Mouse (Mus musculus): Measurements from ENCODE around the gene Gopc. TPM values are rescaled to one million over a fixed set of nuclear protein-coding genes. Genes with fewer than 3 reads are reported as not detected.

The Gopc gene
- polyA plus RNA-seq, 1 experiment from 2014 or later, result 19.2 TPM

GRCm38 (mm10) chr10:52416458-52416857 lies 34.5 kb upstream of the Gopc start:
- WGBS, result 75% methylated on average over 2 of the region's 2 CpGs
- peak overlapping the region; percentile 97; the same call in 1 of the 2 replicates for H3K4me3 ChIP-seq
- 0 out of 2 replicates have a peak overlapping the region, but pooled peaks have one; percentile 95 for H3K27ac ChIP-seq
- H3K9me3 ChIP-seq (replicated peaks), result no peaks in the 10 kb centered on the region
- no peaks in the 10 kb centered on the region for H3K27me3 ChIP-seq (ENCODE audit: low read depth, poor library complexity, severe bottlenecking)
- no peak for DNase-seq (ENCODE audit: low spot score)
- peaks cover 18% of the 10 kb centered on the region for H3K4me1 ChIP-seq
- H3K36me3 ChIP-seq, result peaks cover 14% of the 10 kb centered on the region

DNA sequence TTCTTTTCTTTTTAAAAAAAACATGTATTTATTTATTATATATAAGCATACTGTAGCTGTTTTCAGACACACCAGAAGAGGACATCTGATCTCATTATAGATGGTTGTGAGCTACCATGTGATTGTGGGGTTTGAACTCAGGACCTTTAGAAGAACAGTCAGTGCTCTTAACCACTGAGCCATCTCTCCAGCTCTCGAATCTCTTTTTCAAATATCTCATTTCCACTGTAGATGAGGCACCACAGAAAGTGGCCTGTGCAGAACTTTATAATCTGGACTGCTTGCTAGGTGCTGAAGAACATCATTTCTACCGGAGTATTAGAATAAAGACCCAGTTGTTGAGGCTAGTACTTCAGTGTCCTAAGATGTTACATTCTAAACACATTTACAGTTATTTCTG lies 33.1 kb upstream of the Gopc start:
- H3K27me3 ChIP-seq (ENCODE audit: low read depth, poor library complexity, severe bottlenecking), result no peaks in the 10 kb centered on the region
- WGBS, result 81% methylated on average over 2 of the region's 2 CpGs

GRCm38 (mm10) chr10:52407526-52407925 lies 25.6 kb upstream of the Gopc start:
- H3K27ac ChIP-seq, result no peak overlapping the region
- H3K27me3 ChIP-seq (ENCODE audit: low read depth, poor library complexity, severe bottlenecking), result no peaks in the 10 kb centered on the region
- H3K9me3 ChIP-seq (replicated peaks), result no peaks in the 10 kb centered on the region
- WGBS, result 97% methylated on average over 2 of the region's 2 CpGs
- no peak for DNase-seq (ENCODE audit: low spot score)
- no peak overlapping the region for H3K4me3 ChIP-seq
- peaks cover 5% of the 10 kb centered on the region; the same call in 1 of the 2 replicates for H3K4me1 ChIP-seq
- no peaks in the 10 kb centered on the region for H3K36me3 ChIP-seq

More for the DNA sequence above, 33.1 kb upstream of the Gopc start:
- Histone ChIP-seq H3K27ac (no peak overlapping the region), H3K36me3 (peaks cover 2% of the 10 kb centered on the region; the same call in 1 of the 2 replicates), H3K9me3 (replicated peaks) (no peaks in the 10 kb centered on the region), H3K4me3 (no peak overlapping the region), H3K4me1 (peaks cover 18% of the 10 kb centered on the region)
- DNase-seq (ENCODE audit: low spot score), result no peak

- no peaks in the 10 kb centered on the region for H3K9me3 ChIP-seq (replicated peaks)
Measured at GRCm38 (mm10) chr10:52405160-52405559, 23.2 kb upstream of the Gopc start.

GRCm38 (mm10) chr10:52399722-52400121 lies 17.8 kb upstream of the Gopc start:
- WGBS, result 66% methylated on average over 3 of the region's 3 CpGs
- Histone ChIP-seq H3K4me3 (no peak overlapping the region), H3K4me1 (peaks cover under 1% of the 10 kb centered on the region; the same call in 1 of the 2 replicates), H3K27me3 (ENCODE audit: low read depth, poor library complexity, severe bottlenecking) (no peaks in the 10 kb centered on the region), H3K27ac (no peak overlapping the region), H3K36me3 (no peaks in the 10 kb centered on the region), H3K9me3 (replicated peaks) (no peaks in the 10 kb centered on the region)
- no peak for DNase-seq (ENCODE audit: low spot score)

More at GRCm38 (mm10) chr10:52405160-52405559, 23.2 kb upstream of the Gopc start:
- no peaks in the 10 kb centered on the region for H3K27me3 ChIP-seq (ENCODE audit: low read depth, poor library complexity, severe bottlenecking)
- no peaks in the 10 kb centered on the region for H3K36me3 ChIP-seq
- 0 out of 2 replicates have a peak overlapping the region, but pooled peaks have one; percentile 1 for H3K4me3 ChIP-seq
- H3K27ac ChIP-seq, result no peak overlapping the region
- H3K4me1 ChIP-seq, result peaks cover 5% of the 10 kb centered on the region; the same call in 1 of the 2 replicates
- DNase-seq (ENCODE audit: low spot score), result no peak
- 87% methylated on average over 13 of the region's 13 CpGs for WGBS

DNA sequence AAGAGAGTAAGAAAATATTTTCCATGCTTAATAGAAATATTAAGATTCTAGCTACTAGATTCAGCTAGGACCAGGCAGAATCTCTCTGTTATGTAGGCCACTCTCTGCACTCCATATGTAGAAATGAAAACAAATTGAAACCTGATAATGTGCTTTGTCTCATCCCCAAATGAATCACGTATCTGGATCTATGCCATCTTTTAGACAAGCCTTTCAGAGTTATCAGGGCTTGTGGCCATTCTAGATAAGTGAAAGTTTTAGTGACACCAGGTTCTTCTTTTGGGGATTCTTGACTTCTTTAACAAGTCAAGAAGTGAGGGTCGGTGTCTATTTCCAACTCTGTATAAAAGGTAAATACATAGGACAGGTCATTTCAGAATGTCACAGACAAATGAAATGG lies 16.8 kb upstream of the Gopc start:
- 83% methylated on average over 2 of the region's 2 CpGs for WGBS
- Histone ChIP-seq H3K36me3 (no peaks in the 10 kb centered on the region), H3K4me3 (no peak overlapping the region), H3K27ac (no peak overlapping the region), H3K4me1 (no peaks in the 10 kb centered on the region), H3K9me3 (replicated peaks) (no peaks in the 10 kb centered on the region), H3K27me3 (ENCODE audit: low read depth, poor library complexity, severe bottlenecking) (no peaks in the 10 kb centered on the region)
- no peak for DNase-seq (ENCODE audit: low spot score)

DNA sequence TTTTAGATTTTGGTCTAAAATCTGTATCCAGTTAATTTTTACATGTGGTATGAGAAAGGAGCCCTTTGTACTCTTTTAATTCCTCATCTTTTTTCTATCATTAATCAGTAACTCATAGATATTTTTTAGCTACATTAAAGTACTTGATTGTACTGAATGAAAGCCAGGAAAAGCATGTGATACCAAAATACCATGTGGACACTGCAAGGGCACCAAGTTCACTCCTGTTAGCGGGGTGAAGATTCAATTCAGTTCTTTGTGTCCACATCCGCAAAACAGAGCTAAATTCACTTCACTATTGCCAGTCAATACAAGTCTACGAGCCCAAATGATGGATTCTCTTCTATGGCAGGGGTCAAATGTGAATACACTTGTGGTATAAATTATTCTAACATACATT lies 14.7 kb upstream of the Gopc start:
- Histone ChIP-seq H3K27ac (no peak overlapping the region), H3K27me3 (ENCODE audit: low read depth, poor library complexity, severe bottlenecking) (no peaks in the 10 kb centered on the region), H3K4me1 (no peaks in the 10 kb centered on the region), H3K4me3 (no peak overlapping the region), H3K9me3 (replicated peaks) (no peaks in the 10 kb centered on the region), H3K36me3 (no peaks in the 10 kb centered on the region)
- no peak for DNase-seq (ENCODE audit: low spot score)
- WGBS, result 91% methylated on average over 3 of the region's 3 CpGs

GRCm38 (mm10) chr10:52391208-52391607 lies 9.3 kb upstream of the Gopc start:
- DNase-seq (ENCODE audit: low spot score), result no peak
- Histone ChIP-seq H3K4me1 (peaks cover 14% of the 10 kb centered on the region), H3K27ac (no peak overlapping the region), H3K27me3 (ENCODE audit: low read depth, poor library complexity, severe bottlenecking) (no peaks in the 10 kb centered on the region), H3K9me3 (replicated peaks) (no peaks in the 10 kb centered on the region), H3K36me3 (no peaks in the 10 kb centered on the region), H3K4me3 (no peak overlapping the region)
- 84% methylated on average over 2 of the region's 2 CpGs for WGBS

GRCm38 (mm10) chr10:52389438-52389837 lies 7.5 kb upstream of the Gopc start:
- Histone ChIP-seq H3K27ac (0 out of 2 replicates have a peak overlapping the region, but pooled peaks have one; percentile 39), H3K9me3 (replicated peaks) (no peaks in the 10 kb centered on the region), H3K4me3 (no peak overlapping the region), H3K4me1 (peaks cover 18% of the 10 kb centered on the region), H3K27me3 (ENCODE audit: low read depth, poor library complexity, severe bottlenecking) (no peaks in the 10 kb centered on the region), H3K36me3 (no peaks in the 10 kb centered on the region)
- DNase-seq (ENCODE audit: low spot score), result no peak
- 69% methylated on average over 3 of the region's 3 CpGs for WGBS

DNA sequence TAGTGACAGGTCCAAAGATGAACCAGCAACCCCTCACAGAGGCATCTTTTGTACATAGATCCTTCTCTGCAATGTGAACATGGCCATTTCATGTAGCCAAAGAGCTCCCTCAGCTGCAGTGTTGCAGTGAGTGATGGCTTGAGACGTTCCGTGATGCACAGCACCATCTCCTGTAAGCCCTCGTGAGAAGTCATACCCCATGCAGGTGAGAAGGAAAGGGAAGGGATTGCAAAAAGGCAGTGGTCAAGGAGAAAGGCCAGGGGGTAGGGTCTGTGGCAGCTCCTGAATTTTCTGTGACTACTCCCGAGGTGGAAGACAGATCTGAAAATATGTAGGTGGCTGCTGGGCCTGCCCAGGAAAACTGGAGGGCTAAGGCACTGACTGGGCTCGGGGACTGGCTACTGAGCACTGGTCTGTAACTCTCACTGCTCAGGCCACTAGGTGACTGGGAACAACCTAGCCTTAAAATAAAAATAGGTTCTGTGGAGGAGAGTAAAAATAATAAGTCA lies 7.1 kb upstream of the Gopc start, which contains the start of gene Nepn:
Gene Nepn (plus strand): TSS at position 51 of the 509 bp plus-strand sequence.
- H3K36me3 ChIP-seq, result no peaks in the 10 kb centered on the region
- DNase-seq (ENCODE audit: low spot score), result no peak
- peak within 1 kb of the TSS; percentile 39; the same call in 1 of the 2 replicates for H3K27ac ChIP-seq
- WGBS, result 75% methylated on average over 5 of the region's 5 CpGs
- H3K9me3 ChIP-seq (replicated peaks), result no peaks in the 10 kb centered on the region
- no peaks in the 10 kb centered on the region for H3K27me3 ChIP-seq (ENCODE audit: low read depth, poor library complexity, severe bottlenecking)
- H3K4me1 ChIP-seq, result peaks cover 18% of the 10 kb centered on the region
- no peak within 1 kb of the TSS for H3K4me3 ChIP-seq

- no peaks in the 10 kb centered on the region for H3K9me3 ChIP-seq (replicated peaks)
- no peaks in the 10 kb centered on the region for H3K36me3 ChIP-seq
- H3K4me1 ChIP-seq, result peaks cover 24% of the 10 kb centered on the region
- DNase-seq (ENCODE audit: low spot score), result no peak
- no peak overlapping the region for H3K27ac ChIP-seq
- H3K4me3 ChIP-seq, result no peak overlapping the region
- 78% methylated on average over 4 of the region's 4 CpGs for WGBS
- no peaks in the 10 kb centered on the region for H3K27me3 ChIP-seq (ENCODE audit: low read depth, poor library complexity, severe bottlenecking)
Measured at GRCm38 (mm10) chr10:52387192-52387591, 5.3 kb upstream of the Gopc start.

- Histone ChIP-seq H3K4me1 (peaks cover 35% of the 10 kb centered on the region), H3K4me3 (no peak overlapping the region), H3K9me3 (replicated peaks) (no peaks in the 10 kb centered on the region), H3K27ac (no peak overlapping the region), H3K27me3 (ENCODE audit: low read depth, poor library complexity, severe bottlenecking) (no peaks in the 10 kb centered on the region), H3K36me3 (no peaks in the 10 kb centered on the region)
- 63% methylated on average over 8 of the region's 8 CpGs for WGBS
- DNase-seq (ENCODE audit: low spot score), result peak; percentile 39
Measured at GRCm38 (mm10) chr10:52384823-52385610, 3.1 kb upstream of the Gopc start.

- Histone ChIP-seq H3K27me3 (ENCODE audit: low read depth, poor library complexity, severe bottlenecking) (no peaks in the 10 kb centered on the region), H3K9me3 (replicated peaks) (no peaks in the 10 kb centered on the region), H3K27ac (no peak overlapping the region), H3K4me1 (peaks cover 27% of the 10 kb centered on the region), H3K4me3 (no peak overlapping the region), H3K36me3 (no peaks in the 10 kb centered on the region)
- no peak for DNase-seq (ENCODE audit: low spot score)
- WGBS, result 100% methylated on average over 1 of the region's 1 CpGs
Measured at GRCm38 (mm10) chr10:52383522-52383921, 1.6 kb upstream of the Gopc start.

Measured in limb, embryonic 10.5 days (tissue).